Mouse (Mus musculus): ENCODE results near the gene Stac3.

DNA sequence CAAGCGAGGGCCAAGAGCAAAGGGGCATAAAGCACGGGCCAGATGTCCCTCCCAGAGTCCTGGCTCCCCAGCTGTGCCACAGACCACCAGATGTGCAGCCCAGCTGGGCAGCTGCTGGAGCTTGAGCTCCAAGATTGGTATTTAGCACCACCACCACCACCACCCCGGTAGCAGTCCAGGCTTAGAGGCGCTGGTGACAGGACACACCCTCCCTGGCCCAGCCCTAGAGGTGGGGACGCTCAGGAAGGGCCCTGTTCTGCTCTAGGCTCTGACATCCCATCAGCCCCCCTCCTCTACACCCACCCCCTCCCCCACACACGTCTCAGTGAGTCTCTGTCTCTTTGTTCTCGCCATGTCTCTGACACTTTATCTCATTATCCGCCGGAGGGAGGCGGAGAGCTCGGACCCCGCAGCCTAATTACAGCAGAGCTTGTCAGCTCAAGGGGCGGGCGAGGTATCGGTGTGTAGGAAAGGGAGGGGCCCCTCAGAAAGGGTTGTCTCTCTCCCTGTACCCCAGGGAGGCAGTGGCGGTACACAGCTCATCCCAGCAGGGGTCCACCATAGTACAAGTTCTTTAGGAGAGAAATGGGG is 12.1 kb downstream of the Stac3 start:
- no peak for TF ChIP-seq GATA1 (IDR thresholded peaks at IDR 0.05; ENCODE audit: low read length)
- TF ChIP-seq TAL1 (IDR thresholded peaks at IDR 0.05; ENCODE audit: low read length): no peak
